Mouse (Mus musculus): ENCODE data around the gene Txn1. TPM values are rescaled to one million over a fixed set of nuclear protein-coding genes. Genes with fewer than 3 reads are reported as not detected.

The Txn1 gene
- polyA plus RNA-seq, 1 experiment from 2014 or later = 414 TPM

- H3K27ac ChIP-seq (ENCODE audit: low read depth, low read length) = no peak overlapping the region
- H3K9ac ChIP-seq (ENCODE audit: low read length) = no peak overlapping the region
- no peaks in the 10 kb centered on the region for H3K36me3 ChIP-seq (ENCODE audit: control insufficient read depth, insufficient read depth, low read length)
- ATAC-seq (replicated peaks; ENCODE audit: low FRiP score) = no peak
- H3K4me3 ChIP-seq (ENCODE audit: low read depth, low read length) = no peak overlapping the region
- WGBS = 45% methylated on average over 17 of the region's 17 CpGs
- no peak for DNase-seq (ENCODE audit: low spot score)
- no peaks in the 10 kb centered on the region; the same call in 1 of the 2 replicates for H3K27me3 ChIP-seq (ENCODE audit: control insufficient read depth, insufficient read depth, low read length)
- H3K4me1 ChIP-seq (replicated peaks; ENCODE audit: control insufficient read depth, insufficient read depth, low read length) = no peaks in the 10 kb centered on the region
- no peak overlapping the region for H3K4me2 ChIP-seq (ENCODE audit: low read depth, low read length, severe bottlenecking)
- H3K9me3 ChIP-seq (ENCODE audit: control insufficient read depth, low read length) = no peaks in the 10 kb centered on the region
Observed at GRCm38 (mm10) chr4:57915216-57915965, 40.8 kb downstream of the Txn1 start.

- no peak overlapping the region for H3K27ac ChIP-seq (ENCODE audit: low read depth, low read length)
- 84% methylated on average over 9 of the region's 10 CpGs for WGBS
- H3K4me1 ChIP-seq (replicated peaks; ENCODE audit: control insufficient read depth, insufficient read depth, low read length) = no peaks in the 10 kb centered on the region
- H3K9ac ChIP-seq (ENCODE audit: low read length) = no peak overlapping the region
- ATAC-seq (replicated peaks; ENCODE audit: low FRiP score) (no peak), DNase-seq (ENCODE audit: low spot score) (no peak)
- no peak overlapping the region for H3K4me3 ChIP-seq (ENCODE audit: low read depth, low read length)
- no peaks in the 10 kb centered on the region for H3K9me3 ChIP-seq (ENCODE audit: control insufficient read depth, low read length)
- no peak overlapping the region for H3K4me2 ChIP-seq (ENCODE audit: low read depth, low read length, severe bottlenecking)
- no peaks in the 10 kb centered on the region; the same call in 1 of the 2 replicates for H3K27me3 ChIP-seq (ENCODE audit: control insufficient read depth, insufficient read depth, low read length)
- no peaks in the 10 kb centered on the region for H3K36me3 ChIP-seq (ENCODE audit: control insufficient read depth, insufficient read depth, low read length)
Observed at GRCm38 (mm10) chr4:57914193-57915190, 41.7 kb downstream of the Txn1 start.

- Histone ChIP-seq H3K9ac (ENCODE audit: low read length) (no peak overlapping the region), H3K4me1 (replicated peaks; ENCODE audit: control insufficient read depth, insufficient read depth, low read length) (no peaks in the 10 kb centered on the region), H3K9me3 (ENCODE audit: control insufficient read depth, low read length) (no peaks in the 10 kb centered on the region), H3K4me2 (ENCODE audit: low read depth, low read length, severe bottlenecking) (no peak overlapping the region), H3K36me3 (ENCODE audit: control insufficient read depth, insufficient read depth, low read length) (no peaks in the 10 kb centered on the region), H3K4me3 (ENCODE audit: low read depth, low read length) (no peak overlapping the region), H3K27ac (ENCODE audit: low read depth, low read length) (no peak overlapping the region), H3K27me3 (ENCODE audit: control insufficient read depth, insufficient read depth, low read length) (no peaks in the 10 kb centered on the region; the same call in 1 of the 2 replicates)
- no peak for DNase-seq (ENCODE audit: low spot score)
- no peak for ATAC-seq (replicated peaks; ENCODE audit: low FRiP score)
Observed at GRCm38 (mm10) chr4:57913021-57913420, 43.2 kb downstream of the Txn1 start.

- Histone ChIP-seq H3K4me1 (replicated peaks; ENCODE audit: control insufficient read depth, insufficient read depth, low read length) (no peaks in the 10 kb centered on the region; the same call in 1 of the 2 replicates), H3K27ac (ENCODE audit: low read depth, low read length) (no peak overlapping the region), H3K9ac (ENCODE audit: low read length) (no peak overlapping the region), H3K4me2 (ENCODE audit: low read depth, low read length, severe bottlenecking) (no peak overlapping the region), H3K36me3 (ENCODE audit: control insufficient read depth, insufficient read depth, low read length) (no peaks in the 10 kb centered on the region), H3K4me3 (ENCODE audit: low read depth, low read length) (no peak overlapping the region), H3K9me3 (ENCODE audit: control insufficient read depth, low read length) (no peaks in the 10 kb centered on the region), H3K27me3 (ENCODE audit: control insufficient read depth, insufficient read depth, low read length) (no peaks in the 10 kb centered on the region)
- DNase-seq (ENCODE audit: low spot score) = no peak
- ATAC-seq (replicated peaks; ENCODE audit: low FRiP score) = no peak
- 73% methylated on average over 6 of the region's 6 CpGs for WGBS
Observed at GRCm38 (mm10) chr4:57908860-57909259, 47.4 kb downstream of the Txn1 start.

GRCm38 (mm10) chr4:57906708-57907107 is 49.5 kb downstream of the Txn1 start:
- Histone ChIP-seq H3K36me3 (ENCODE audit: control insufficient read depth, insufficient read depth, low read length) (no peaks in the 10 kb centered on the region), H3K4me2 (ENCODE audit: low read depth, low read length, severe bottlenecking) (no peak overlapping the region), H3K9ac (ENCODE audit: low read length) (no peak overlapping the region), H3K4me1 (replicated peaks; ENCODE audit: control insufficient read depth, insufficient read depth, low read length) (no peaks in the 10 kb centered on the region; the same call in 1 of the 2 replicates), H3K27me3 (ENCODE audit: control insufficient read depth, insufficient read depth, low read length) (no peaks in the 10 kb centered on the region), H3K9me3 (ENCODE audit: control insufficient read depth, low read length) (no peaks in the 10 kb centered on the region), H3K27ac (ENCODE audit: low read depth, low read length) (no peak overlapping the region), H3K4me3 (ENCODE audit: low read depth, low read length) (no peak overlapping the region)
- DNase-seq (ENCODE audit: low spot score) (no peak), ATAC-seq (replicated peaks; ENCODE audit: low FRiP score) (no peak)
- 20% methylated on average over 2 of the region's 2 CpGs for WGBS

GRCm38 (mm10) chr4:57904638-57905037 is 51.6 kb downstream of the Txn1 start:
- 27% methylated on average over 9 of the region's 9 CpGs for WGBS
- no peaks in the 10 kb centered on the region for H3K9me3 ChIP-seq (ENCODE audit: control insufficient read depth, low read length)
- H3K4me2 ChIP-seq (ENCODE audit: low read depth, low read length, severe bottlenecking) = no peak overlapping the region
- ATAC-seq (replicated peaks; ENCODE audit: low FRiP score) (0 out of 2 replicates have a peak, but pooled peaks have one; percentile 24), DNase-seq (ENCODE audit: low spot score) (no peak)
- no peak overlapping the region for H3K27ac ChIP-seq (ENCODE audit: low read depth, low read length)
- no peaks in the 10 kb centered on the region for H3K36me3 ChIP-seq (ENCODE audit: control insufficient read depth, insufficient read depth, low read length)
- no peak overlapping the region for H3K9ac ChIP-seq (ENCODE audit: low read length)
- no peak overlapping the region for H3K4me3 ChIP-seq (ENCODE audit: low read depth, low read length)
- no peaks in the 10 kb centered on the region for H3K27me3 ChIP-seq (ENCODE audit: control insufficient read depth, insufficient read depth, low read length)
- no peaks in the 10 kb centered on the region; the same call in 1 of the 2 replicates for H3K4me1 ChIP-seq (replicated peaks; ENCODE audit: control insufficient read depth, insufficient read depth, low read length)

GRCm38 (mm10) chr4:57904211-57904610 is 52.0 kb downstream of the Txn1 start:
- ATAC-seq (replicated peaks; ENCODE audit: low FRiP score) = 0 out of 2 replicates have a peak, but pooled peaks have one; percentile 50

GRCm38 (mm10) chr4:57902619-57903018 is 53.6 kb downstream of the Txn1 start:
- Histone ChIP-seq H3K9me3 (ENCODE audit: control insufficient read depth, low read length) (no peaks in the 10 kb centered on the region), H3K9ac (ENCODE audit: low read length) (no peak overlapping the region), H3K4me2 (ENCODE audit: low read depth, low read length, severe bottlenecking) (no peak overlapping the region), H3K4me3 (ENCODE audit: low read depth, low read length) (no peak overlapping the region), H3K36me3 (ENCODE audit: control insufficient read depth, insufficient read depth, low read length) (no peaks in the 10 kb centered on the region), H3K27me3 (ENCODE audit: control insufficient read depth, insufficient read depth, low read length) (no peaks in the 10 kb centered on the region), H3K27ac (ENCODE audit: low read depth, low read length) (no peak overlapping the region), H3K4me1 (replicated peaks; ENCODE audit: control insufficient read depth, insufficient read depth, low read length) (no peaks in the 10 kb centered on the region; the same call in 1 of the 2 replicates)
- ATAC-seq (replicated peaks; ENCODE audit: low FRiP score) = no peak
- WGBS = 85% methylated on average over 5 of the region's 5 CpGs
- DNase-seq (ENCODE audit: low spot score) = no peak

More at GRCm38 (mm10) chr4:57904211-57904610, 52.0 kb downstream of the Txn1 start:
- Histone ChIP-seq H3K36me3 (ENCODE audit: control insufficient read depth, insufficient read depth, low read length) (no peaks in the 10 kb centered on the region), H3K4me3 (ENCODE audit: low read depth, low read length) (no peak overlapping the region), H3K4me2 (ENCODE audit: low read depth, low read length, severe bottlenecking) (no peak overlapping the region), H3K9ac (ENCODE audit: low read length) (no peak overlapping the region), H3K4me1 (replicated peaks; ENCODE audit: control insufficient read depth, insufficient read depth, low read length) (no peaks in the 10 kb centered on the region; the same call in 1 of the 2 replicates), H3K27ac (ENCODE audit: low read depth, low read length) (no peak overlapping the region), H3K27me3 (ENCODE audit: control insufficient read depth, insufficient read depth, low read length) (no peaks in the 10 kb centered on the region), H3K9me3 (ENCODE audit: control insufficient read depth, low read length) (no peaks in the 10 kb centered on the region)
- peak; percentile 78 for DNase-seq (ENCODE audit: low spot score)
- 14% methylated on average over 5 of the region's 5 CpGs for WGBS

Data from forebrain, embryonic 11.5 days (tissue).